Mouse (Mus musculus) liver, postnatal 0 days (tissue): ENCODE data around the gene Nos1.

Experiments
- CTCF ChIP-seq: sonication (generic); IDR thresholded peaks from 2 replicates; pipeline ENCODE4 v1.5.1; 2016; ENCODE audit warnings: antibody characterized with exemption, low read depth
- EP300 ChIP-seq: IDR thresholded peaks from 2 replicates; pipeline ENCODE4 v1.6.1; 2016; ENCODE audit warnings: antibody characterized with exemption, low read depth, mild to moderate bottlenecking

DNA sequence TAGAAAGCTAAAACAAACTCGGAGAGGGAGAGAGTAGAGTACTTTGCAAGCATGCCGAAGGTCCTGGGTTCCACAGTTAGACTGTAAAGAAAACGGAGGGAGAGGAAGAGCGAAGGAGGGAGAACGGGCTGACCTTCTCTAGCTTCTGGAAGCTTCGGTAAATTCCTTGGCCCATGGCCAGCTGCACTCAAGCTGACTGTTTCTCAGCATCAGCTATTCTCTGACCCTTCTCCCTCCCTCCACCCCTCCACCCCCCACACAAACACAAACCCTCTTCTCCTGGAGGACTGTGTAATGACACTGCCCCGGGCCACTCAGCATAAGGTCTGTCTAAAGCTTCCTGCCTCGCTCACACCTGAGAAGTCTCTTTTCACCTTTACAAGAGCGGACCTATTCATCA lies 183.9 kb downstream of the Nos1 start:
- TF ChIP-seq CTCF: no peak
- TF ChIP-seq EP300: no peak
